Mouse (Mus musculus): ENCODE measurements around the gene Olfr641. TPM values are rescaled to one million over a fixed set of nuclear protein-coding genes. Genes with fewer than 3 reads are reported as not detected.

Olfr641 gene
- polyA plus RNA-seq, 1 experiment, result not detected

- no peak for TF ChIP-seq CTCF (IDR thresholded peaks at IDR 0.05; ENCODE audit: extremely low read depth, insufficient read depth, insufficient read length, insufficient replicate concordance)
- TF ChIP-seq POLR2A (IDR thresholded peaks at IDR 0.05; ENCODE audit: low read depth, low read length), result no peak
- no peak for DNase-seq (ENCODE audit: low read depth in 1 of 2, low spot score in 2 of 2)
- Histone ChIP-seq H3K4me3 (ENCODE audit: extremely low read depth, insufficient read depth, insufficient read length) (no peak overlapping the region), H3K27ac (ENCODE audit: insufficient read depth, low read length) (no peak overlapping the region), H3K4me1 (ENCODE audit: control insufficient read depth, insufficient read depth, insufficient read length) (no peaks in the 10 kb centered on the region), H3K27me3 (ENCODE audit: control insufficient read depth, insufficient read depth, low read length) (no peaks in the 10 kb centered on the region), H3K36me3 (ENCODE audit: control insufficient read depth, insufficient read depth, low read length) (no peaks in the 10 kb centered on the region)
- 80% methylated on average over 3 of the region's 3 CpGs for whole genome bisulfite sequencing
Measured at GRCm38 (mm10) chr7:104026978-104027377, 8.3 kb upstream of the Olfr641 start.

- no peak overlapping the region for H3K4me3 ChIP-seq (ENCODE audit: extremely low read depth, insufficient read depth, insufficient read length)
- no peaks in the 10 kb centered on the region for H3K27me3 ChIP-seq (ENCODE audit: control insufficient read depth, insufficient read depth, low read length)
- no peak for DNase-seq (ENCODE audit: low read depth in 1 of 2, low spot score in 2 of 2)
- WGBS, result 73% methylated on average over 4 of the region's 4 CpGs
- no peaks in the 10 kb centered on the region for H3K36me3 ChIP-seq (ENCODE audit: control insufficient read depth, insufficient read depth, low read length)
- H3K27ac ChIP-seq (ENCODE audit: insufficient read depth, low read length), result no peak overlapping the region
- no peaks in the 10 kb centered on the region for H3K4me1 ChIP-seq (ENCODE audit: control insufficient read depth, insufficient read depth, insufficient read length)
- TF ChIP-seq CTCF (IDR thresholded peaks at IDR 0.05; ENCODE audit: extremely low read depth, insufficient read depth, insufficient read length, insufficient replicate concordance) (no peak), POLR2A (IDR thresholded peaks at IDR 0.05; ENCODE audit: low read depth, low read length) (no peak)
Measured at GRCm38 (mm10) chr7:104050745-104051144, 15.5 kb downstream of the Olfr641 start.

- Histone ChIP-seq H3K4me1 (ENCODE audit: control insufficient read depth, insufficient read depth, insufficient read length) (no peaks in the 10 kb centered on the region), H3K4me3 (ENCODE audit: extremely low read depth, insufficient read depth, insufficient read length) (no peak within 1 kb of the TSS), H3K27ac (ENCODE audit: insufficient read depth, low read length) (no peak within 1 kb of the TSS), H3K36me3 (ENCODE audit: control insufficient read depth, insufficient read depth, low read length) (no peaks in the 10 kb centered on the region), H3K27me3 (ENCODE audit: control insufficient read depth, insufficient read depth, low read length) (no peaks in the 10 kb centered on the region)
- TF ChIP-seq CTCF (IDR thresholded peaks at IDR 0.05; ENCODE audit: extremely low read depth, insufficient read depth, insufficient read length, insufficient replicate concordance) (no peak), POLR2A (IDR thresholded peaks at IDR 0.05; ENCODE audit: low read depth, low read length) (no peak)
- 78% methylated on average over 1 of the region's 1 CpGs for WGBS
- DNase-seq (ENCODE audit: low read depth in 1 of 2, low spot score in 2 of 2), result no peak
Measured at GRCm38 (mm10) chr7:104052566-104052965, 17.3 kb downstream of the Olfr641 start, which contains the start of gene Olfr642. TSS of gene Olfr642 (minus strand) at chr7:104052666.

- no peak for TF ChIP-seq CTCF (IDR thresholded peaks at IDR 0.05; ENCODE audit: extremely low read depth, insufficient read depth, insufficient read length, insufficient replicate concordance)
- TF ChIP-seq POLR2A (IDR thresholded peaks at IDR 0.05; ENCODE audit: low read depth, low read length), result no peak
- no peak overlapping the region for H3K27ac ChIP-seq (ENCODE audit: insufficient read depth, low read length)
- H3K4me3 ChIP-seq (ENCODE audit: extremely low read depth, insufficient read depth, insufficient read length), result no peak overlapping the region
- H3K36me3 ChIP-seq (ENCODE audit: control insufficient read depth, insufficient read depth, low read length), result no peaks in the 10 kb centered on the region
- DNase-seq (ENCODE audit: low read depth in 1 of 2, low spot score in 2 of 2), result no peak
- no peaks in the 10 kb centered on the region for H3K4me1 ChIP-seq (ENCODE audit: control insufficient read depth, insufficient read depth, insufficient read length)
- WGBS, result 92% methylated on average over 1 of the region's 1 CpGs
- no peaks in the 10 kb centered on the region for H3K27me3 ChIP-seq (ENCODE audit: control insufficient read depth, insufficient read depth, low read length)
Measured at GRCm38 (mm10) chr7:104059215-104059614, 24.0 kb downstream of the Olfr641 start.

- TF ChIP-seq CTCF (IDR thresholded peaks at IDR 0.05; ENCODE audit: extremely low read depth, insufficient read depth, insufficient read length, insufficient replicate concordance) (no peak), POLR2A (IDR thresholded peaks at IDR 0.05; ENCODE audit: low read depth, low read length) (no peak)
- Histone ChIP-seq H3K4me1 (ENCODE audit: control insufficient read depth, insufficient read depth, insufficient read length) (no peaks in the 10 kb centered on the region), H3K27ac (ENCODE audit: insufficient read depth, low read length) (no peak within 1 kb of the TSS), H3K4me3 (ENCODE audit: extremely low read depth, insufficient read depth, insufficient read length) (no peak within 1 kb of the TSS), H3K27me3 (ENCODE audit: control insufficient read depth, insufficient read depth, low read length) (no peaks in the 10 kb centered on the region), H3K36me3 (ENCODE audit: control insufficient read depth, insufficient read depth, low read length) (no peaks in the 10 kb centered on the region)
- DNase-seq (ENCODE audit: low read depth in 1 of 2, low spot score in 2 of 2), result no peak
- 85% methylated on average over 2 of the region's 2 CpGs for whole genome bisulfite sequencing
Measured at GRCm38 (mm10) chr7:104061345-104061744, 26.1 kb downstream of the Olfr641 start, which contains the start of gene 4930516K23Rik. TSS of gene 4930516K23Rik (minus strand) at chr7:104061445.

GRCm38 (mm10) chr7:104071769-104072168, 36.5 kb downstream of the Olfr641 start, which contains the start of gene Olfr644:
TSS of gene Olfr644 (minus strand) at chr7:104071869.
- Histone ChIP-seq H3K27me3 (ENCODE audit: control insufficient read depth, insufficient read depth, low read length) (no peaks in the 10 kb centered on the region), H3K36me3 (ENCODE audit: control insufficient read depth, insufficient read depth, low read length) (no peaks in the 10 kb centered on the region), H3K4me1 (ENCODE audit: control insufficient read depth, insufficient read depth, insufficient read length) (no peaks in the 10 kb centered on the region), H3K27ac (ENCODE audit: insufficient read depth, low read length) (no peak within 1 kb of the TSS), H3K4me3 (ENCODE audit: extremely low read depth, insufficient read depth, insufficient read length) (no peak within 1 kb of the TSS)
- 83% methylated on average over 2 of the region's 2 CpGs for WGBS
- no peak for DNase-seq (ENCODE audit: low read depth in 1 of 2, low spot score in 2 of 2)
- TF ChIP-seq POLR2A (IDR thresholded peaks at IDR 0.05; ENCODE audit: low read depth, low read length), result no peak

- TF ChIP-seq POLR2A (IDR thresholded peaks at IDR 0.05; ENCODE audit: low read depth, low read length), result no peak
- TF ChIP-seq CTCF (IDR thresholded peaks at IDR 0.05; ENCODE audit: extremely low read depth, insufficient read depth, insufficient read length, insufficient replicate concordance), result no peak
- H3K4me3 ChIP-seq (ENCODE audit: extremely low read depth, insufficient read depth, insufficient read length), result no peak within 1 kb of the TSS
- no peaks in the 10 kb centered on the region for H3K4me1 ChIP-seq (ENCODE audit: control insufficient read depth, insufficient read depth, insufficient read length)
- no peak for DNase-seq (ENCODE audit: low read depth in 1 of 2, low spot score in 2 of 2)
- H3K36me3 ChIP-seq (ENCODE audit: control insufficient read depth, insufficient read depth, low read length), result no peaks in the 10 kb centered on the region
- no peaks in the 10 kb centered on the region for H3K27me3 ChIP-seq (ENCODE audit: control insufficient read depth, insufficient read depth, low read length)
- no peak within 1 kb of the TSS for H3K27ac ChIP-seq (ENCODE audit: insufficient read depth, low read length)
- 85% methylated on average over 1 of the region's 1 CpGs for WGBS
Measured at GRCm38 (mm10) chr7:104085365-104085764, 50.1 kb downstream of the Olfr641 start, which contains the start of gene Olfr645. TSS of gene Olfr645 (minus strand) at chr7:104085465.

Other genes starting within 250 kb of the Olfr641 start
- gene Olfr67, start 243.6 kb upstream of the Olfr641 start, polyA plus RNA-seq (2012; rRNA removed), result not detected in 2 replicates
- gene Hbb-bt, start 221.4 kb upstream of the Olfr641 start, polyA plus RNA-seq (2012; rRNA removed), result 8,577 and 15,977 TPM in 2 replicates
- gene Hbb-bs, start 207.3 kb upstream of the Olfr641 start, polyA plus RNA-seq (2012; rRNA removed), result 71,783 and 120,196 TPM in 2 replicates
- gene Hbb-bh2, start 194.9 kb upstream of the Olfr641 start, polyA plus RNA-seq (2012; rRNA removed), result not detected in 2 replicates
- gene Hbb-bh1, start 192.3 kb upstream of the Olfr641 start, polyA plus RNA-seq (2012; rRNA removed), result 0.15 TPM in 1 of 2 replicates, not detected in the other
- gene Hbb-y, start 182.2 kb upstream of the Olfr641 start, polyA plus RNA-seq (2012; rRNA removed), result 0.14 TPM in 1 of 2 replicates, not detected in the other
- gene Olfr66, start 149.2 kb upstream of the Olfr641 start, polyA plus RNA-seq (2012; rRNA removed), result not detected in 2 replicates
- gene Olfr64, start 141.0 kb upstream of the Olfr641 start, polyA plus RNA-seq (2012; rRNA removed), result not detected in 2 replicates
- not detected in 2 replicates for gene Olfr65, start 132.0 kb upstream of the Olfr641 start, polyA plus RNA-seq (2012; rRNA removed)
- gene Olfr631, start 106.6 kb upstream of the Olfr641 start, polyA plus RNA-seq (2012; rRNA removed), result not detected in 2 replicates
- not detected in 2 replicates for gene Olfr632, start 101.1 kb upstream of the Olfr641 start, polyA plus RNA-seq (2012; rRNA removed)
- not detected in 2 replicates for gene Olfr633, start 91.0 kb upstream of the Olfr641 start, polyA plus RNA-seq (2012; rRNA removed)
- gene Olfr635, start 64.3 kb upstream of the Olfr641 start, polyA plus RNA-seq (2012; rRNA removed), result not detected in 2 replicates
- gene Olfr638, start 36.7 kb upstream of the Olfr641 start, polyA plus RNA-seq (2012; rRNA removed), result not detected in 2 replicates
- gene Olfr639, start 18.1 kb upstream of the Olfr641 start, polyA plus RNA-seq (2012; rRNA removed), result not detected in 2 replicates
- gene Olfr640, start 9.9 kb upstream of the Olfr641 start, polyA plus RNA-seq (2012; rRNA removed), result not detected in 2 replicates
- not detected in 2 replicates for gene Olfr642, start 17.2 kb downstream of the Olfr641 start, polyA plus RNA-seq (2012; rRNA removed)
- not detected in 2 replicates for gene 4930516K23Rik, start 26.0 kb downstream of the Olfr641 start, polyA plus RNA-seq (2012; rRNA removed)
- gene Olfr644, start 36.4 kb downstream of the Olfr641 start, polyA plus RNA-seq (2012; rRNA removed), result not detected in 2 replicates
- gene Olfr645, start 50.0 kb downstream of the Olfr641 start, polyA plus RNA-seq (2012; rRNA removed), result not detected in 2 replicates
- 0.08 TPM in 1 of 2 replicates, not detected in the other for gene Olfr646, start 69.4 kb downstream of the Olfr641 start, polyA plus RNA-seq (2012; rRNA removed)
- not detected in 2 replicates for gene Ubqln5, start 94.4 kb downstream of the Olfr641 start, polyA plus RNA-seq (2012; rRNA removed)
- gene Olfr643, start 102.0 kb downstream of the Olfr641 start, polyA plus RNA-seq (2012; rRNA removed), result not detected in 2 replicates
- not detected in 2 replicates for gene Ubqln3, start 107.8 kb downstream of the Olfr641 start, polyA plus RNA-seq (2012; rRNA removed)
- gene Ubqlnl, start 115.1 kb downstream of the Olfr641 start, polyA plus RNA-seq (2012; rRNA removed), result not detected in 2 replicates
- not detected in 2 replicates for gene Olfm5, start 129.4 kb downstream of the Olfr641 start, polyA plus RNA-seq (2012; rRNA removed)
- gene Olfr648, start 147.9 kb downstream of the Olfr641 start, polyA plus RNA-seq (2012; rRNA removed), result not detected in 2 replicates
- not detected in 2 replicates for gene Olfr649, start 160.5 kb downstream of the Olfr641 start, polyA plus RNA-seq (2012; rRNA removed)
- 0.34 and 0.36 TPM in 2 replicates for gene Trim6, start 183.3 kb downstream of the Olfr641 start, polyA plus RNA-seq (2012; rRNA removed)
- 13.5 and 14.5 TPM in 2 replicates for gene Trim34a, start 209.0 kb downstream of the Olfr641 start, polyA plus RNA-seq (2012; rRNA removed)

All from spleen, adult 2 months (tissue).